Mouse (Mus musculus) liver, adult 2 months (tissue): ENCODE data around the gene Crabp2.

Source experiments
- CTCF ChIP-seq: fragments of 200-500 bp; IDR thresholded peaks from 2 replicates; pipeline ENCODE4 v1.5.1; 2011; ENCODE audit warnings: low read depth, low read length, control low read depth
- POLR2A ChIP-seq: fragments of 200-500 bp; IDR thresholded peaks from 2 replicates; pipeline ENCODE4 v1.6.1; 2011; ENCODE audit warnings: low read length, control low read depth; ENCODE audit not compliant: insufficient read depth; ENCODE audit errors: extremely low read depth

DNA sequence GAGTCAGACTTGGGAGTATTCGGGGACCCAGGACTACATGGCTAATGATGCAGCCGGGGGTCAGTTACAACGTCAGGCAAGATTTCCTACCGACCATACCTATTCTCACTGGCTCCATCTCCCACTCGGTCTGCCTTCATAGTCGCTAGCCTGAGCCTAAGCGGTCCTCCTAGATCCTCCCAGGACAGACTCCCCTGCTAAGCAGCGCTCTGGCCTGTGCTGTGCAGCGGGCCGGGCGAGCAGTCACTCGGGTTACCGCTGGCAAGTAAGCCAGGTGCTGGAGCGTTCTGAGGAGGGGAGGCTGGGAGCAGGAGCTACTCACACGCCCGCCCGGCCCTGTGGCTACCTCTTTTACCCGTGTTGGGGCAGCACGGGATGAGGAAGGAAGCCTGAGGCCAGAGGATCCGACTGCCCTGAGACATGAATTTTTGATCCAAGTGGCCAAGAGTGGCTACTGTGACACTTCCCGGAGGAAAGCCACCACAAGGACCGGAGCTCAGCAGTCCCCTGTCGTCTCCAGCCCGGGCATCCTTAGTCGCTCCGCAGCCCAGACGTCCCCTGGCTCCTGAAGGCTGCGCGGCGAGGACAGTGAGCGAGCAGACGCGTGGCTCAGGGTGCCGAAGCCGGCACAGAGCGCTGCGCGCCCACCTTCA, 50.9 kb downstream of the Crabp2 start:
- TF ChIP-seq CTCF (no peak), POLR2A (no peak)
